Mouse (Mus musculus): Measurements from ENCODE around the gene Gm47841.

Gm47841 gene

GRCm38 (mm10) chr15:101074067-101074466 is 26.9 kb upstream of the Gm47841 start:
- DNase-seq (ENCODE audit: low spot score) = no peak

- DNase-seq (ENCODE audit: low spot score) = no peak
Measured at GRCm38 (mm10) chr15:101072736-101073135, 25.5 kb upstream of the Gm47841 start.

- no peak for DNase-seq (ENCODE audit: low spot score)
Measured at GRCm38 (mm10) chr15:101070762-101071161, 23.6 kb upstream of the Gm47841 start.

- no peak for DNase-seq (ENCODE audit: low spot score)
Measured at GRCm38 (mm10) chr15:101069641-101070190, 22.5 kb upstream of the Gm47841 start.

GRCm38 (mm10) chr15:101068671-101069070 is 21.5 kb upstream of the Gm47841 start:
- DNase-seq (ENCODE audit: low spot score) = no peak

GRCm38 (mm10) chr15:101068029-101068428 is 20.8 kb upstream of the Gm47841 start:
- no peak for DNase-seq (ENCODE audit: low spot score)

- no peak for DNase-seq (ENCODE audit: low spot score)
Measured at GRCm38 (mm10) chr15:101066920-101067696, 19.9 kb upstream of the Gm47841 start.

- DNase-seq (ENCODE audit: low spot score) = no peak
Measured at GRCm38 (mm10) chr15:101066364-101066847, 19.2 kb upstream of the Gm47841 start.

- no peak for DNase-seq (ENCODE audit: low spot score)
Measured at GRCm38 (mm10) chr15:101065069-101065468, 17.9 kb upstream of the Gm47841 start.

GRCm38 (mm10) chr15:101060280-101060852 is 13.2 kb upstream of the Gm47841 start:
- no peak for DNase-seq (ENCODE audit: low spot score)

- no peak for DNase-seq (ENCODE audit: low spot score)
Measured at GRCm38 (mm10) chr15:101059570-101060279, 12.5 kb upstream of the Gm47841 start.

- no peak for DNase-seq (ENCODE audit: low spot score)
Measured at GRCm38 (mm10) chr15:101056225-101056624, 9.0 kb upstream of the Gm47841 start.

GRCm38 (mm10) chr15:101054541-101054940 is 7.3 kb upstream of the Gm47841 start:
- no peak for DNase-seq (ENCODE audit: low spot score)

- DNase-seq (ENCODE audit: low spot score) = no peak
Measured at GRCm38 (mm10) chr15:101053832-101054459, 6.7 kb upstream of the Gm47841 start.

GRCm38 (mm10) chr15:101052560-101053501 is 5.6 kb upstream of the Gm47841 start:
- no peak for DNase-seq (ENCODE audit: low spot score)

GRCm38 (mm10) chr15:101051869-101052268 is 4.7 kb upstream of the Gm47841 start:
- no peak for DNase-seq (ENCODE audit: low spot score)

GRCm38 (mm10) chr15:101048338-101048896 is 1.2 kb upstream of the Gm47841 start:
- no peak for DNase-seq (ENCODE audit: low spot score)

GRCm38 (mm10) chr15:101046527-101047193 is 537 bp downstream of the Gm47841 start:
- no peak for DNase-seq (ENCODE audit: low spot score)

- no peak for DNase-seq (ENCODE audit: low spot score)
Measured at GRCm38 (mm10) chr15:101046039-101046526, 1.1 kb downstream of the Gm47841 start.

GRCm38 (mm10) chr15:101044531-101044930 is 2.7 kb downstream of the Gm47841 start:
- no peak for DNase-seq (ENCODE audit: low spot score)

All from c-Kit-positive CD71-positive TER-119-positive erythroid progenitor cells, embryonic 14.5 days (primary cell).